Mouse (Mus musculus) urinary bladder, postnatal 36 days (tissue): Measurements from ENCODE around the gene E030025P04Rik.

Source experiments
- DNase-seq, 2 experiments: peaks; one replicate each; pipeline ENCODE4 v3.0.0; 2022; ENCODE audit warnings: low spot score in 2 of 2, mixed read lengths in 1 of 2

The E030025P04Rik gene

GRCm38 (mm10) chr11:109144236-109144635, at the start of gene E030025P04Rik:
Gene E030025P04Rik, minus strand, starts transcription at chr11:109144369.
- DNase-seq: peak in 1 of 2 experiments; percentile 30

DNA sequence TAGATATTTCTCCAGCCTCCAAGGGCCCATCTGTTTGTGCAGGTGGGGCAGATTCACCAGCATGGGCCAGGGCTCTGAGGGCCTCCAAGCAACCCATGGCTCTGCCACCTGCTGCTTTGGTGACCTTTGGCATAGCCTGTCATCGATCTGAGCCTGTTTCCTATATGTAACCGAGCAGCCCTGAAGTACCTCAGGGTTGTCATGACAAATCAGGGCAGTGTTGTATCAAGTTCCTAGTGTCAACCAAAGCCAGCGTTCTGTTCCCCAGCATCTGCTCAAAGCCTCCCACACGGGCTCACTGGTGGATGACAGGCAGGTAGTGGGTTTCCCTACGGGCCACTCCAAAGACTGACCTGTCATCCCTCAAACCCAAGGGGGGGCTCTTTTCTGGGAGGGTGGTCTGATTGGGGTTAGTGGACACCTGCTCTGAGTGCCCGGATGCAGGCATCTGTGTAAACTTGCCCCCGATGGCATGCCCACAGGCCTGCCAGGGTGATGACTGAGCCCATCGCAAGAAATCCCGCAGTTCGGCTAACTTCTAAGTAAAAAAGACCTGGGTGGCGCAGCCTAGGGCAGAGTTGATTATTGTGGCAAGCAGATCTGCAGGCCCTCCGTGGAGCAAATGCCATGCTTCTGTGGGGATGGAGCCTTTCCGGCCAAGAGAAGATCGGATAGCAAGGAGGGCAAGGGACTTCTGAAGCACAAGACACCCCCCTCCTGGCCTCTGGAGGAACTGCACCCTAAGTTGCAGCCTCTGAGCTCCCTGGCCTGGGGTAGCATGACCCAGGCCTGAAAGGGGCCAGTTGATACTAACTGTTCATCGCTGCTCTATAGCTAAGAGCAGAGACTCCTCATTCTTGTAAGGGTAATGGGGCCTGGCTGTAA, 48.7 kb upstream of the E030025P04Rik start:
- peak; percentile 58 to 68 for DNase-seq

- DNase-seq: no peak
Measured at GRCm38 (mm10) chr11:109188235-109188634, 44.1 kb upstream of the E030025P04Rik start.

DNA sequence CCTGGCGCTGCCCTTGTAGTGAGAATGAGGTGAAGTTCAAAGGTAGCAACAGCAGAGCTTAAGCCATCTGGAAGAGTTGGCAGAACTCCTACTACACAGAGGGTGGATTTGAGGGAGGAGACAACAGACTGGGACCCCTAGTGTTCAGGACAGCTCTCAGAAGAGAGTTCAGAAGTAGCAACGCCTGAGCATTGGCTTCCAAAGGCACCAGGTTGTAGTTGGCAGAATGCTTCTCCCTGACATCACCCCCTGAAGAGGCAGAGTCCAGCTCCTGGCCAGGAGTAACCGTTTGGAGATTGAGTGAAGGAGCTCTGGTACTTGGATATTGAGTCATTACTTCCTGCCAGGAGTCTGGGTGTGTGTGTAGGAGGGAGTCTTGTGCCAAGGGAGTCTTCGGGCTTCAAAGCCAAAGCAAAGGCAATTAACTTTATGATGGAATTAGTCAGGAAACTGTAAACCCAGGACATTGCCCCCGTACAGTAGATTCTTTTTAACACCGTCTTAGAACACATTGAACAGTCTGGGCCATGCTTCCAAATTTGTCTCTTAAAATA, 43.5 kb upstream of the E030025P04Rik start:
- DNase-seq: no peak

- no peak for DNase-seq
Measured at GRCm38 (mm10) chr11:109181118-109181517, 36.9 kb upstream of the E030025P04Rik start.

- DNase-seq: no peak
Measured at GRCm38 (mm10) chr11:109180290-109180689, 36.1 kb upstream of the E030025P04Rik start.

DNA sequence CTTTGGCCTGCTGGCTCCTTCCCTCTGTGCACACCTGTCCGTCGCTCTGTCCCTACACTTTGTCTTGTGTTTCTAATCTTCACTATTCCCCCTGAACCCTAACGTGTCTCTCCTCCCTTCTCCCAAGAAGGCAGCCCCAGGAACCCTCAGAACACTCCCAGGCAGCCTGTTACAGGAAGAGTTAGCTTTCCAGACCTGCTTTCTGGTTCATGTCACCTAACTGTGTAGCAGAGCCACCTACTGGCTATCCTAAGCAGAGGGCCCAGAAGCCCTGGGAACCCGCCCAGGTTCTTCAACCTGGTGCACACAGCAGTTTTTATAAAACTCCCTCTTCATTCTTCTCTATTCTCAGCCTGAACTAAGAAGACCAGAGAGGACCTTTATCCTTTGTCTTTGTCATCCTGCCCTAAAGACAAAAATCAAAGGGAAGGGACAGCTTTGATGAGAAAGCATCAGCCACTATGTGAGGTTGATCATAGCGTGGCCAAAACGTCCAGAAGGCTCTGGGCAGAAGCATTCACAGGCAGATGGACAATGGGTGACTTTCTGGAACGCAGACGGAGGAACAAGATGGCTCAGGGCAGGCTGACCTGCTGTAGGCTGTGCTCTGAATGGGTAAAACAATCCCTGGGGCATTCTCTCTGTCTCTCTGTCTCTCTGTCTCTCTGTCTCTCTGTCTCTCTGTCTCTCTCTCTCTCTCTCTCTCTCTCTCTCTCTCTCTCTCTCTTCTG, 34.8 kb upstream of the E030025P04Rik start:
- peak; percentile 5 to 49 for DNase-seq

- DNase-seq: no peak
Measured at GRCm38 (mm10) chr11:109175376-109175969, 31.3 kb upstream of the E030025P04Rik start.

GRCm38 (mm10) chr11:109172224-109172623, 28.1 kb upstream of the E030025P04Rik start:
- DNase-seq: no peak

DNA sequence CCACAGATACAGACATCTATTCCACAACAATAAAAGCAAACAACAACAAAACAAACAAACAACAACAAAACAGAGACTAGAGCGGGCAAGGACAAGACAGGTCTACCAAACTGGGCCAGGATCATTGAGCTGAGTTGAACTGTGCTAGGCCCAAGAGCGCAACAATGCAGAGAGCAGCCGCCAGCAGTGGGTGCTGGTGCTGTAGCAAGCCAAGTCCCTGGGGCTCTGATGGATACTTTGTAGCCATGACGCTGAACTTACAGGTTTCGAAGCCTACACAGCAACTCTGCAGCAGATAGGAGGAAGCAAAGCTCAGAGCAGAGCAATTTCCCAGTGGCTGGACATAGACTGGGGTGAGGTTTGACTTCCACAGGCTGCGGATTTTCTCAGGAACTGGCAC, 26.6 kb upstream of the E030025P04Rik start:
- DNase-seq: no peak

DNA sequence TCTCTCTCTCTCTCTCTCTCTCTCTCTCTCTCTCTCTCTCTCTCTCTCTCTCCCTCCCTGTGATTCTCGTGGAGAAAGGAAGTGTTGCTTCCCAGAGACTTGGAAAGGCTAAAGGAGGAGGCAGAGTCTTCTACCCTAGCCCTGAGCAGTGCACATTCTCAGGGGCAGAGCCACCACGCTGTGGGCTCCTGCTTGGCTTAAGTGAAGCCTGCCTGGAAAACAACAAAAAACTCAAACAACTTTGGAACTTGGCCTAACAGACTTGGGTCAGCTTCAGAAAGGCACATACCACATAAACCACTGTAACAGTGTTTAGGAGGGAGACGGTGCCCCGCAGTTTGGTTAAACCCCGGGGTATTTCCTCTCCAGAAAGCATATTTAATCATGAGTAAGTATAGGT, 13.5 kb upstream of the E030025P04Rik start:
- no peak for DNase-seq

GRCm38 (mm10) chr11:109144890-109145341, 747 bp upstream of the E030025P04Rik start:
- DNase-seq: no peak

DNA sequence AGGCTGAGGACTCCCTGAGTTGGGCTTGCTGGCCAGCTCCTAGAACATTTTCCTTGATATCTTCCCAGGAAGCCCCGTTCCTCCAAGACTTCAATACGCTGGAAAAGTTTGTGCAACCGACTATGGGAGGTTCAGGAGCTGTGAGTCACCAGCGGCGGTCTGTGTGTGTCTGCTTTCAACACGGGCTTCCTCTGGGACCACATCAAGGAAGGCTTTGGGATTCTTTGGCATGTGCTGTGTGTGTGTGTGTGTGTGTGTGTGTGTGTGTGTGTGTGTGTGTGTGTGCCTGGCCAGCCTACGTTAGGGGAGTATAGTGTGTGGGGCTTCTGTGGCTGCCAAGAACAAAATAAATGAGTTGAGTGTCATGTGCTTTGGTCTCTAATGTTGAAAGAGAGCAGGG, 17.7 kb downstream of the E030025P04Rik start:
- peak in 1 of 2 experiments; percentile 45 for DNase-seq

DNA sequence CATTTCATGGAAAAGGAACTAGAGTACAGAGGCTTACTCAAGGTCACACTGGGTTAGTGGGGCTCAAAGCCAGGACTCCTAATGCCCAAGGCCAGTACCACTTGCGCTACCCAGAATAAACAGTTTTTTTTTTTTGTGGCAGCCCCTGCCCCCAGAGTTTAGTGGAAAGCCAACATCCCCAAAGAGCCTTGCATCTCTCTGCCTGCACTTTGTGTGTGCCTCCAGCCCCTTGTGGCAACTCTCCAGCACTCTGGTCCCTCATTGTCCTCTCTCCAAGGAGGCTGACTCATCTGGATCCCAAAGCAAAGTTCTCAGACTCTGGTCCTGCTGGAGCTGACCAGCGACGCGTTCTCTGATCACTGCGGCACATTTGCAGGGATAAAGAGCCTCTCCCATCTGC, 18.7 kb downstream of the E030025P04Rik start:
- no peak for DNase-seq

DNA sequence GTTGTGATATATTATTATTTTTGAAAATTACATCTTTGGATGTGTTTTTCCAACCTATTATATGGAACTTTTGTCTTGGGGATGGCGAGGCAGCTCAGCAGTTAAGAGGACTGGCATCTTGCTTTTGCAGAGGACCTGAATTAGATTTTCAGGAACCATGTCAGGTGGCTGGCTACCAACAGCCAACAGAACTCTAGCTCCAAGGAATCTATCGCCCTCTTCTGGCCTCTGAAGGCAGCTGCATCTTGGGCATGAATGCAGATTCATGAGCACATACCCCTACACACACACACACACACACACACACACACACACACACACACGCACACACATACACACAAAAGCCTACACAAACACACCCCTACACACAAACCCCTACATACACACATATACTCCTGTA, 19.9 kb downstream of the E030025P04Rik start:
- DNase-seq: no peak

GRCm38 (mm10) chr11:109109826-109110346, 34.3 kb downstream of the E030025P04Rik start:
- no peak for DNase-seq

DNA sequence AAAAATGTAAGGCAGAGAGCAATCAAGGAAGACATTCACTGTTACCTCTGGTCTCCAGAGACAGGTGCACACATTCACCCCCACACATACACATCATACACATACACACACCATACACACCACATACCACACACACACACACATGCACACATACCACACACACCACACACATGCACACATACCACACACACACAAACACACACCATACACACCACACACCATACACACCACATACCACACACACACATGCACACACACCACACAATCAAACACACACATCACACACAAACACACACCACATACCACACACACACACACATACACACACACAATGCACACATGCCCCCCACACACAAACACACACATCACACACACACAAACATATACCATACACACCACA, 35.1 kb downstream of the E030025P04Rik start:
- DNase-seq: no peak

DNA sequence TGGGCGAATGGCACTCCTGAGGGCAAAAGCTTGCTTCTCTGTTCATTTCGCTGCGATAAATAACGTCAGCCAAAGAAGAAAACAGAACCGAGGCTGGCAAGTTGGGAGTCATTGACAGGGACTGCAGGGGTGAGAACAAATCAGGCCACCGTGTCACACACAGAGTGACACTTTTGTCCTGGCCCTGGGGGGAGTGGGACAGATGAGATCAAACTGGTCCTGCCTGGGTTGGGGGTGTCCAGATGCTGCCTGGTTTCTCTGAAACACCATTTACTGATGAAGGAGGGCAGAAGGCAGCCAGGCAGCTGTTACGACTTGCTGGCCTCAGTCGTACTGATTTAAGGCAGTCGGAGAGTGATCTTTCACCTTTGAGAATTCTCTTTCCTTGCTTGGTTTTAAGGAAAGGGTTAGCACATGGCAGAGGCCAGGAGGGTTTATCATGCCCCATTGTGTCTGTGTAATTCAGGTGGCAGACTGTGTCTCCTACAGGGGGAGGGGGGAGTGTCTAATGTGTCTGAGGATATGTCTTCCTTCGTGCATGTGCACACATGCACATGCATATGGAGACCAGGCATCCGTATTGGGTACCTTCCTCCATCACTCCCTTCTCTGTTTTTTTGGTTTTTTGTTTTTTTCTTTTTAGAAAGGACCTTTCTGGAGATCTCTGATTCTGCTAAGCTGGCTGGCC, 36.5 kb downstream of the E030025P04Rik start:
- no peak for DNase-seq

- DNase-seq: no peak
Measured at GRCm38 (mm10) chr11:109106751-109107150, 37.4 kb downstream of the E030025P04Rik start.

DNA sequence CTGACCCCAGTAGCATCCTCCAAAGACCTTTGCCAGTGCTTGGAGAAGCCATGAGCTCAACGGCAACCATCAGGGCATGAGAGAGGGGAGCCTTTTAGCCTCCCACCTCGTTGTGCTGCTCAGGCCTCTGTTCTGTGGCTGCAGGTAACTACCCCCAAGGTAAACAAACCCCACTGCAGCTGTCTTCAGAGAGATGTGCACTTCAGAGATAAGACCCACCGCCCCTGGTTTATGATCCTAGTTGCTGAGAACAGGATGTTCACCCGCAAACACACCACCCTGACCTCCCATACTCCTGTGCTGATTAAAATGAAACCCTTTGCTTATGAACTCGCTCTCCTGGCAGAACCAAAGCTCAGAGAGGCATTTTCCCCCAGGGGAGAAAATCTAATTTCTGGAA, 38.0 kb downstream of the E030025P04Rik start:
- DNase-seq: no peak

DNA sequence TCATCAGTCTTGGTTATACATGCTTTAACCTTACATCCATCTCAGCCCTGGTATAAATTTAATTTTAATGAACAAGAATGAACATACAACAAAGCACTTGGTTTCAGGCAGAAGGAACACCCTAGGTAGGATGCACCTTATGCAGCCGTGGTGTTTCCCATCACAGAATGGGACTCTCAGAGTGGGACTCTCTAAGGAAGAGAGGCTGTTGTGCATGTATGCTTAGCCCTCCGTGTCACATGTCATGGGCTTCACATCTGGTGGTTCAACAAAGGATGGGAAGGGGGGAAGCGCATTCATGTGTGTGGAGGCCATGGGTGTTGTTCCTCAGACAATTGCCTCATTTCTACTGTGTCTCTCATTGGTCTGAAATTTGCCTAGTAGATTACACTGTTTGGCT, 40.8 kb downstream of the E030025P04Rik start:
- DNase-seq: no peak
